Mouse (Mus musculus) embryonic stem cell, embryonic (primary cell): ENCODE data around the gene Fdx1l.

Experiments used
- CTCF ChIA-PET, 4 experiments: fragments of 300-600 bp in 2 of 4; fragments of 350-600 bp in 2 of 4; sonication (Branson Sonifier 250); formaldehyde crosslinking; loops; one replicate each; lab custom pipeline; 2022; ENCODE audit warnings: inconsistent platforms in 2 of 4; lab: Charles Lee
- POLR2A ChIA-PET, 4 experiments: fragments of 300-600 bp in 2 of 4; fragments of 350-600 bp in 2 of 4; sonication (Branson Sonifier 250); formaldehyde crosslinking; loops; one replicate each; lab custom pipeline; 2022; ENCODE audit warnings: antibody characterized with exemption in 4 of 4, inconsistent platforms in 1 of 4; lab: Charles Lee

The Fdx1l gene

GRCm38 (mm10) chr9:21028560-21029110, 44.8 kb downstream of the Fdx1l start:
- POLR2A ChIA-PET: interaction anchor here in 3 of 4 experiments (0.6 to 12.3 kb wide), 20 partner anchors 10 to 195 kb away, joined by 3 to 264 read pairs (median 6); partner anchors contain the start of genes Icam1 (in 3 of the 3), Gm38431 (in 2 of the 3), Mrpl4 (in 2 of the 3) and Raver1 (in 2 of the 3)
- CTCF ChIA-PET: interaction anchor here (0.5 to 3.2 kb wide), 25 partner anchors 10 to 586 kb away, joined by 3 to 25 read pairs (median 4); partner anchors contain the start of genes Cdkn2d (in 1 of the 4), Eif3g (in 1 of the 4), Icam1 (in 1 of the 4) and S1pr2 (in 1 of the 4)

GRCm38 (mm10) chr9:21027774-21028290, 45.6 kb downstream of the Fdx1l start:
- ChIA-PET CTCF (interaction anchor here in 2 of 4 experiments (0.9 to 1.6 kb wide), 2 partner anchors 9 to 16 kb away, joined by 3 to 4 read pairs; no protein-coding TSS in a partner anchor), POLR2A (interaction anchor here in 3 of 4 experiments (0.6 to 12.3 kb wide), 12 partner anchors 9 to 129 kb away, joined by 3 to 264 read pairs (median 5); partner anchors contain the start of genes Icam1 (in 3 of the 3), Eif3g (in 1 of the 3), Gm38431 (in 1 of the 3) and Mrpl4 (in 1 of the 3))

GRCm38 (mm10) chr9:21026849-21027248, 46.6 kb downstream of the Fdx1l start:
- POLR2A ChIA-PET: interaction anchor here in 3 of 4 experiments (0.5 to 12.3 kb wide), 22 partner anchors 8 to 339 kb away, joined by 3 to 264 read pairs (median 4); partner anchors contain the start of genes Icam1 (in 3 of the 3), Gm38431 (in 2 of the 3), Mrpl4 (in 2 of the 3) and Raver1 (in 2 of the 3)
- CTCF ChIA-PET: interaction anchor here in 3 of 4 experiments (0.8 to 1.6 kb wide), 6 partner anchors 10 to 142 kb away, joined by 3 to 4 read pairs (median 3); no protein-coding TSS in a partner anchor

GRCm38 (mm10) chr9:21025258-21025810, 48.1 kb downstream of the Fdx1l start:
- POLR2A ChIA-PET: interaction anchor here in 3 of 4 experiments (0.6 to 12.3 kb wide), 24 partner anchors 8 to 268 kb away, joined by 3 to 264 read pairs (median 6); partner anchors contain the start of genes Gm38431 (in 3 of the 3), Icam1 (in 3 of the 3), Raver1 (in 3 of the 3) and Mrpl4 (in 1 of the 3)
- CTCF ChIA-PET: no interaction called here

- CTCF ChIA-PET: interaction anchor here in 3 of 4 experiments (0.9 to 2.0 kb wide), 3 partner anchors 8 to 22 kb away, joined by 3 to 11 read pairs (median 3); partner anchors contain the start of gene Icam5 (in 1 of the 3)
- POLR2A ChIA-PET: interaction anchor here in 3 of 4 experiments (0.6 to 12.3 kb wide), 18 partner anchors 6 to 275 kb away, joined by 3 to 264 read pairs (median 4); partner anchors contain the start of genes Gm38431 (in 1 of the 3), Icam1 (in 1 of the 3), Icam5 (in 1 of the 3) and Raver1 (in 1 of the 3)
These were observed 50.7 kb downstream of the Fdx1l start for GRCm38 (mm10) chr9:21022726-21023125.

GRCm38 (mm10) chr9:21022288-21022687, 51.1 kb downstream of the Fdx1l start:
- ChIA-PET CTCF (interaction anchor here in 3 of 4 experiments (0.6 to 2.0 kb wide), 6 partner anchors 9 to 340 kb away, joined by 3 to 11 read pairs (median 3); partner anchors contain the start of gene Icam5 (in 1 of the 3)), POLR2A (interaction anchor here in 3 of 4 experiments (0.6 to 12.3 kb wide), 22 partner anchors 5 to 275 kb away, joined by 3 to 264 read pairs (median 4); partner anchors contain the start of genes Icam5 (in 2 of the 3), Gm38431 (in 1 of the 3), Icam1 (in 1 of the 3) and Raver1 (in 1 of the 3))

GRCm38 (mm10) chr9:21021363-21021762, 52.1 kb downstream of the Fdx1l start:
- ChIA-PET POLR2A (interaction anchor here (0.7 to 2.8 kb wide), 13 partner anchors 9 to 69 kb away, joined by 3 to 14 read pairs (median 5); partner anchors contain the start of gene Icam5 (in 2 of the 4)), CTCF (interaction anchor here in 2 of 4 experiments (1.1 to 2.0 kb wide), 3 partner anchors 9 to 199 kb away, joined by 3 to 11 read pairs (median 4); partner anchors contain the start of gene Icam5 (in 1 of the 2))

- CTCF ChIA-PET: no interaction called here
These were observed 54.8 kb downstream of the Fdx1l start for GRCm38 (mm10) chr9:21018600-21018999.

More at GRCm38 (mm10) chr9:21018600-21018999, 54.8 kb downstream of the Fdx1l start:
- POLR2A ChIA-PET: interaction anchor here in 3 of 4 experiments (0.6 to 7.0 kb wide), 15 partner anchors 8 to 160 kb away, joined by 3 to 264 read pairs (median 4); partner anchors contain the start of genes Gm38431 (in 1 of the 3), Icam4 (in 1 of the 3), Icam5 (in 1 of the 3) and Raver1 (in 1 of the 3)
